Comparison of ENCODE assay signal across 8 mouse cellular contexts in genomic region chr7:109968924-109969450, GRCm38 (mm10). TPM values are rescaled to one million over a fixed set of nuclear protein-coding genes. Genes with fewer than 3 reads are reported as not detected.
DNase-seq lines count a peak whose midpoint lies in the region; ATAC-seq lines count a peak whose summit lies in the region.

No protein-coding gene starts in this region.

- no peak overlapping the region for H3K4me3 ChIP-seq in forebrain, embryonic 13.5 days
- H3K4me3 ChIP-seq in kidney, embryonic 14.5 days (ENCODE audit: low read length) = no peak overlapping the region
- no peak overlapping the region for H3K4me3 ChIP-seq in midbrain, embryonic 14.5 days (replicated peaks; ENCODE audit: low read depth, low read length)

- no peaks in the 10 kb centered on the region for H3K9me3 ChIP-seq in forebrain, embryonic 13.5 days (replicated peaks)
- H3K9me3 ChIP-seq in kidney, embryonic 14.5 days (ENCODE audit: control insufficient read depth, low read length) = no peaks in the 10 kb centered on the region
- H3K9me3 ChIP-seq in midbrain, embryonic 14.5 days (ENCODE audit: control insufficient read depth, low read length) = no peaks in the 10 kb centered on the region

- peak overlapping the region; percentile 12; the same call in 1 of the 2 replicates for H3K4me2 ChIP-seq in forebrain, embryonic 13.5 days
- no peak overlapping the region; the same call in 1 of the 2 replicates for H3K4me2 ChIP-seq in kidney, embryonic 14.5 days (replicated peaks; ENCODE audit: low read depth, low read length)
- H3K4me2 ChIP-seq in midbrain, embryonic 14.5 days (ENCODE audit: low read length) = no peak overlapping the region

- H3K27me3 ChIP-seq in forebrain, embryonic 13.5 days = no peaks in the 10 kb centered on the region
- no peaks in the 10 kb centered on the region for H3K27me3 ChIP-seq in kidney, embryonic 14.5 days (ENCODE audit: control insufficient read depth, insufficient read depth, low read length)
- no peaks in the 10 kb centered on the region for H3K27me3 ChIP-seq in midbrain, embryonic 14.5 days (ENCODE audit: control insufficient read depth, insufficient read depth, low read length)

- peaks cover 7% of the 10 kb centered on the region for H3K36me3 ChIP-seq in forebrain, embryonic 13.5 days (ENCODE audit: poor library complexity, severe bottlenecking)
- H3K36me3 ChIP-seq in kidney, embryonic 14.5 days (ENCODE audit: control insufficient read depth, insufficient read depth, low read length) = peaks cover 8% of the 10 kb centered on the region; the same call in 1 of the 2 replicates
- H3K36me3 ChIP-seq in midbrain, embryonic 14.5 days (ENCODE audit: control insufficient read depth, insufficient read depth, low read length) = peaks cover 11% of the 10 kb centered on the region

- ATAC-seq in forebrain, embryonic 13.5 days = peak; percentile 89
- ATAC-seq in kidney, embryonic 14.5 days (ENCODE audit: low FRiP score, low TSS enrichment) = peak; percentile 75
- peak; percentile 84 for ATAC-seq in midbrain, embryonic 14.5 days (ENCODE audit: low FRiP score, low TSS enrichment)

- peaks cover 23% of the 10 kb centered on the region for H3K4me1 ChIP-seq in forebrain, embryonic 13.5 days
- 0 out of 2 replicates have a peak, but pooled peaks cover 2% of the 10 kb centered on the region for H3K4me1 ChIP-seq in kidney, embryonic 14.5 days (ENCODE audit: control insufficient read depth, insufficient read depth, low read length)
- H3K4me1 ChIP-seq in midbrain, embryonic 14.5 days (ENCODE audit: control insufficient read depth, insufficient read depth, low read length) = no peaks in the 10 kb centered on the region

- 8% methylated on average over 2 of the region's 2 CpGs for WGBS in forebrain, embryonic 13.5 days
- 12% methylated on average over 2 of the region's 2 CpGs for WGBS in kidney, embryonic 14.5 days
- WGBS in midbrain, embryonic 14.5 days = 6% methylated on average over 2 of the region's 2 CpGs

- peak overlapping the region; percentile 93 for H3K27ac ChIP-seq in forebrain, embryonic 13.5 days
- H3K27ac ChIP-seq in kidney, embryonic 14.5 days (ENCODE audit: low read depth, low read length) = no peak overlapping the region
- peak overlapping the region; percentile 73 for H3K27ac ChIP-seq in midbrain, embryonic 14.5 days (replicated peaks; ENCODE audit: low read depth, low read length)

- H3K9ac ChIP-seq in forebrain, embryonic 13.5 days = no peak overlapping the region
- no peak overlapping the region for H3K9ac ChIP-seq in kidney, embryonic 14.5 days (ENCODE audit: low read depth, low read length)
- no peak overlapping the region for H3K9ac ChIP-seq in midbrain, embryonic 14.5 days (replicated peaks; ENCODE audit: low read length)

- peak; percentile 60 for DNase-seq in adrenal gland, postnatal 14 days
- DNase-seq in adrenal gland, adult 8-10 months = no peak
- DNase-seq in right cerebral cortex, postnatal 10 days (ENCODE audit: low spot score in 2 of 2) = peak; percentile 77 to 86
- DNase-seq in right cerebral cortex, postnatal 36 days (ENCODE audit: low spot score in 2 of 2) = no peak
- DNase-seq in midbrain, embryonic 14.5 days = peak; percentile 82
- DNase-seq in adipocyte (ENCODE audit: low spot score) = no peak

RNA-seq across cellular contexts. Expression of gene Dennd5a, which starts 8.7 kb away (rescaled TPM):
- 128 and 133 TPM in 2 replicates for total RNA-seq in adrenal gland, postnatal 14 days (2021)
- total RNA-seq in adrenal gland, adult 8-10 months (2022) = 100 to 1,000 TPM; 171 to 249 (median 219) TPM
- polyA plus RNA-seq in forebrain, embryonic 13.5 days (2015; fragmentation: Nextera tagmentation; extraction: Ambion mirVana) = 47.9 and 49.3 TPM in 2 replicates
- polyA plus RNA-seq in kidney, embryonic 14.5 days (2014; fragmentation: Nextera tagmentation; extraction: Ambion mirVana) = 38.9 and 43.4 TPM in 2 replicates
- 54.6 and 57.2 TPM in 2 replicates for polyA plus RNA-seq in midbrain, embryonic 14.5 days (2014; fragmentation: Nextera tagmentation; extraction: Ambion mirVana)

RNA-seq across cellular contexts. Expression of gene Tmem41b, which starts 17.7 kb away (rescaled TPM):
- total RNA-seq in adrenal gland, postnatal 14 days (2021) = 37.5 and 46.1 TPM in 2 replicates
- 10 to 100 TPM; 46.7 to 60.3 (median 51.8) TPM for total RNA-seq in adrenal gland, adult 8-10 months (2022)
- polyA plus RNA-seq in forebrain, embryonic 13.5 days (2015; fragmentation: Nextera tagmentation; extraction: Ambion mirVana) = 69.5 and 71.4 TPM in 2 replicates
- polyA plus RNA-seq in kidney, embryonic 14.5 days (2014; fragmentation: Nextera tagmentation; extraction: Ambion mirVana) = 48.7 and 72.5 TPM in 2 replicates
- 54.8 and 71.6 TPM in 2 replicates for polyA plus RNA-seq in midbrain, embryonic 14.5 days (2014; fragmentation: Nextera tagmentation; extraction: Ambion mirVana)

RNA-seq across cellular contexts. Expression of gene Ipo7, which starts 49.1 kb away (rescaled TPM):
- total RNA-seq in adrenal gland, postnatal 14 days (2021) = 95.0 and 96.7 TPM in 2 replicates
- total RNA-seq in adrenal gland, adult 8-10 months (2022) = 10 to 100 TPM; 70.6 to 95.7 (median 77.4) TPM
- 45.8 and 51.1 TPM in 2 replicates for polyA plus RNA-seq in forebrain, embryonic 13.5 days (2015; fragmentation: Nextera tagmentation; extraction: Ambion mirVana)
- polyA plus RNA-seq in kidney, embryonic 14.5 days (2014; fragmentation: Nextera tagmentation; extraction: Ambion mirVana) = 21.9 and 22.5 TPM in 2 replicates
- polyA plus RNA-seq in midbrain, embryonic 14.5 days (2014; fragmentation: Nextera tagmentation; extraction: Ambion mirVana) = 19.2 and 21.3 TPM in 2 replicates

Comparison
In these comparisons a context has a peak if more than half of its experiments do, and no peak if none do; other contexts are left out.
1. DNase-seq: peak in adrenal gland, postnatal 14 days (single experiment), right cerebral cortex, postnatal 10 days (2 of 2) and midbrain, embryonic 14.5 days (single experiment); none in adrenal gland, adult 8-10 months (single experiment), right cerebral cortex, postnatal 36 days (0 of 2) and adipocyte (single experiment).
2. Peak in every context shown above with its lines, with median percentiles within 50 percentile points of each other: ATAC-seq.